Mouse (Mus musculus): Measurements from ENCODE around the gene Pigo. TPM values are rescaled to one million over a fixed set of nuclear protein-coding genes. Genes with fewer than 3 reads are reported as not detected.

Gene Pigo
- polyA plus RNA-seq, 1 experiment: 22.3 TPM

GRCm38 (mm10) chr4:43040114-43040572 lies 14.5 kb upstream of the Pigo start:
- TF ChIP-seq EP300 (IDR thresholded peaks at IDR 0.05; ENCODE audit: insufficient read depth, low read depth, low read length) (no peak), POLR2A (IDR thresholded peaks at IDR 0.05; ENCODE audit: insufficient read depth, low read length) (no peak), CTCF (IDR thresholded peaks at IDR 0.05; ENCODE audit: low read depth, low read length) (no peak)
- peak overlapping the region; percentile 69 for H3K9ac ChIP-seq (ENCODE audit: low read depth, poor library complexity, severe bottlenecking)
- H3K4me3 ChIP-seq (ENCODE audit: low read depth, low read length): peak overlapping the region; percentile 80
- H3K4me1 ChIP-seq (ENCODE audit: control insufficient read depth, insufficient read depth, low read length): no peaks in the 10 kb centered on the region
- no peaks in the 10 kb centered on the region for H3K9me3 ChIP-seq (replicated peaks; ENCODE audit: control insufficient read depth, insufficient read depth, low read length, poor library complexity, severe bottlenecking)
- no peaks in the 10 kb centered on the region for H3K36me3 ChIP-seq (ENCODE audit: control insufficient read depth, insufficient read depth, low read length, poor library complexity, severe bottlenecking)
- H3K27me3 ChIP-seq (ENCODE audit: control insufficient read depth, insufficient read depth, low read length, poor library complexity, severe bottlenecking): no peaks in the 10 kb centered on the region
- H3K27ac ChIP-seq (ENCODE audit: insufficient read depth, low read length): no peak overlapping the region

- Histone ChIP-seq H3K4me3 (ENCODE audit: low read depth, low read length) (peak overlapping the region; percentile 80), H3K9me3 (replicated peaks; ENCODE audit: control insufficient read depth, insufficient read depth, low read length, poor library complexity, severe bottlenecking) (no peaks in the 10 kb centered on the region), H3K36me3 (ENCODE audit: control insufficient read depth, insufficient read depth, low read length, poor library complexity, severe bottlenecking) (no peaks in the 10 kb centered on the region), H3K27ac (ENCODE audit: insufficient read depth, low read length) (no peak overlapping the region), H3K4me1 (ENCODE audit: control insufficient read depth, insufficient read depth, low read length) (no peaks in the 10 kb centered on the region), H3K27me3 (ENCODE audit: control insufficient read depth, insufficient read depth, low read length, poor library complexity, severe bottlenecking) (no peaks in the 10 kb centered on the region), H3K9ac (ENCODE audit: low read depth, poor library complexity, severe bottlenecking) (peak overlapping the region; percentile 69)
- TF ChIP-seq EP300 (IDR thresholded peaks at IDR 0.05; ENCODE audit: insufficient read depth, low read depth, low read length) (no peak), POLR2A (IDR thresholded peaks at IDR 0.05; ENCODE audit: insufficient read depth, low read length) (no peak), CTCF (IDR thresholded peaks at IDR 0.05; ENCODE audit: low read depth, low read length) (no peak)
These were observed 14.0 kb upstream of the Pigo start for GRCm38 (mm10) chr4:43039609-43040008.

- Histone ChIP-seq H3K4me3 (ENCODE audit: low read depth, low read length) (no peak overlapping the region), H3K4me1 (ENCODE audit: control insufficient read depth, insufficient read depth, low read length) (no peaks in the 10 kb centered on the region), H3K36me3 (ENCODE audit: control insufficient read depth, insufficient read depth, low read length, poor library complexity, severe bottlenecking) (no peaks in the 10 kb centered on the region), H3K27me3 (ENCODE audit: control insufficient read depth, insufficient read depth, low read length, poor library complexity, severe bottlenecking) (no peaks in the 10 kb centered on the region), H3K9me3 (replicated peaks; ENCODE audit: control insufficient read depth, insufficient read depth, low read length, poor library complexity, severe bottlenecking) (no peaks in the 10 kb centered on the region), H3K9ac (ENCODE audit: low read depth, poor library complexity, severe bottlenecking) (no peak overlapping the region), H3K27ac (ENCODE audit: insufficient read depth, low read length) (no peak overlapping the region)
- no peak for TF ChIP-seq EP300 (IDR thresholded peaks at IDR 0.05; ENCODE audit: insufficient read depth, low read depth, low read length)
- no peak for TF ChIP-seq CTCF (IDR thresholded peaks at IDR 0.05; ENCODE audit: low read depth, low read length)
- no peak for TF ChIP-seq POLR2A (IDR thresholded peaks at IDR 0.05; ENCODE audit: insufficient read depth, low read length)
These were observed 13.2 kb upstream of the Pigo start for GRCm38 (mm10) chr4:43038567-43039495.

- Histone ChIP-seq H3K27me3 (ENCODE audit: control insufficient read depth, insufficient read depth, low read length, poor library complexity, severe bottlenecking) (no peaks in the 10 kb centered on the region), H3K9me3 (replicated peaks; ENCODE audit: control insufficient read depth, insufficient read depth, low read length, poor library complexity, severe bottlenecking) (no peaks in the 10 kb centered on the region), H3K4me3 (ENCODE audit: low read depth, low read length) (no peak overlapping the region), H3K27ac (ENCODE audit: insufficient read depth, low read length) (no peak overlapping the region), H3K4me1 (ENCODE audit: control insufficient read depth, insufficient read depth, low read length) (no peaks in the 10 kb centered on the region), H3K36me3 (ENCODE audit: control insufficient read depth, insufficient read depth, low read length, poor library complexity, severe bottlenecking) (no peaks in the 10 kb centered on the region), H3K9ac (ENCODE audit: low read depth, poor library complexity, severe bottlenecking) (no peak overlapping the region)
- TF ChIP-seq EP300 (IDR thresholded peaks at IDR 0.05; ENCODE audit: insufficient read depth, low read depth, low read length) (no peak), POLR2A (IDR thresholded peaks at IDR 0.05; ENCODE audit: insufficient read depth, low read length) (no peak), CTCF (IDR thresholded peaks at IDR 0.05; ENCODE audit: low read depth, low read length) (no peak)
These were observed 12.4 kb upstream of the Pigo start for GRCm38 (mm10) chr4:43037860-43038566.

GRCm38 (mm10) chr4:43036356-43036755 lies 10.7 kb upstream of the Pigo start:
- H3K36me3 ChIP-seq (ENCODE audit: control insufficient read depth, insufficient read depth, low read length, poor library complexity, severe bottlenecking): no peaks in the 10 kb centered on the region
- no peak for TF ChIP-seq POLR2A (IDR thresholded peaks at IDR 0.05; ENCODE audit: insufficient read depth, low read length)
- no peak for TF ChIP-seq EP300 (IDR thresholded peaks at IDR 0.05; ENCODE audit: insufficient read depth, low read depth, low read length)
- H3K4me1 ChIP-seq (ENCODE audit: control insufficient read depth, insufficient read depth, low read length): no peaks in the 10 kb centered on the region
- no peak overlapping the region for H3K27ac ChIP-seq (ENCODE audit: insufficient read depth, low read length)
- H3K9me3 ChIP-seq (replicated peaks; ENCODE audit: control insufficient read depth, insufficient read depth, low read length, poor library complexity, severe bottlenecking): no peaks in the 10 kb centered on the region
- no peak overlapping the region for H3K9ac ChIP-seq (ENCODE audit: low read depth, poor library complexity, severe bottlenecking)
- H3K4me3 ChIP-seq (ENCODE audit: low read depth, low read length): no peak overlapping the region
- no peaks in the 10 kb centered on the region for H3K27me3 ChIP-seq (ENCODE audit: control insufficient read depth, insufficient read depth, low read length, poor library complexity, severe bottlenecking)
